Mouse (Mus musculus) heart, adult 2 months (tissue): ENCODE measurements at regions not wholly inside any gene's neighbourhood (a gene's known extent, or its start where the extent isn't known, plus 50 kb on each side); places are given as distances from the start of the nearest gene placed in this dataset.

Experiments used
- CTCF ChIP-seq: fragments of 200-600 bp; IDR thresholded peaks from 2 replicates; pipeline ENCODE4 v1.8.1; 2022; ENCODE audit warnings: antibody characterized with exemption, mild to moderate bottlenecking, moderate library complexity
- EP300 ChIP-seq: fragments of 200-500 bp; IDR thresholded peaks from 2 replicates; pipeline ENCODE4 v1.6.1; 2011; ENCODE audit warnings: low read depth, low read length, control low read depth; ENCODE audit not compliant: insufficient read depth
- POLR2A ChIP-seq: fragments of 200-500 bp; IDR thresholded peaks from 2 replicates; pipeline ENCODE4 v1.6.1; 2011; ENCODE audit warnings: mild to moderate bottlenecking, low read depth, low read length, control low read depth; ENCODE audit not compliant: insufficient read depth

GRCm38 (mm10) chr4:55779581-55779980, 247.3 kb upstream of the Klf4 start:
- TF ChIP-seq POLR2A, result no peak
- TF ChIP-seq CTCF, result no peak
- no peak for TF ChIP-seq EP300
